Mouse (Mus musculus) embryonic facial prominence, embryonic 13.5 days (tissue): Measurements from ENCODE around the gene Tmem110. TPM values are rescaled to one million over a fixed set of nuclear protein-coding genes. Genes with fewer than 3 reads are reported as not detected.

ENCODE experiments used
- ATAC-seq: fragments of 200-750 bp; cut with Nextera tagmentation; 2 replicates; pipeline ENCODE4 v1.8.0; 2017; ENCODE audit warnings: low read depth; ENCODE audit not compliant: insufficient number of reproducible peaks, insufficient read depth, low FRiP score, low TSS enrichment
- H3K27ac ChIP-seq: fragments of 300-500 bp; sonication (generic); 2 replicates; pipeline ENCODE4 v1.5.1; 2015; ENCODE audit warnings: moderate library complexity, mild to moderate bottlenecking, inconsistent platforms
- H3K27me3 ChIP-seq: fragments of 300-500 bp; sonication (generic); 2 replicates; pipeline ENCODE4 v1.6.1; 2015; ENCODE audit warnings: mild to moderate bottlenecking, inconsistent platforms
- H3K36me3 ChIP-seq: fragments of 300-500 bp; sonication (generic); 2 replicates; pipeline ENCODE4 v1.6.1; 2015; ENCODE audit warnings: mild to moderate bottlenecking, inconsistent platforms
- H3K4me1 ChIP-seq: fragments of 300-500 bp; sonication (generic); 2 replicates; pipeline ENCODE4 v1.6.1; 2015; ENCODE audit warnings: inconsistent platforms
- H3K4me2 ChIP-seq: fragments of 300-500 bp; sonication (generic); 2 replicates; pipeline ENCODE4 v1.6.1; 2015; ENCODE audit warnings: moderate library complexity, mild to moderate bottlenecking, inconsistent platforms
- H3K4me3 ChIP-seq: fragments of 300-500 bp; sonication (generic); 2 replicates; pipeline ENCODE4 v1.5.1; 2015; ENCODE audit warnings: mild to moderate bottlenecking, inconsistent platforms
- H3K9ac ChIP-seq: fragments of 300-500 bp; sonication (generic); 2 replicates; pipeline ENCODE4 v1.6.1; 2015; ENCODE audit warnings: mild to moderate bottlenecking, inconsistent platforms
- H3K9me3 ChIP-seq: fragments of 300-500 bp; sonication (generic); 2 replicates; pipeline ENCODE4 v1.6.1; 2016; ENCODE audit warnings: inconsistent platforms
- whole genome bisulfite sequencing: fragments of 180-500 bp; shearing (Covaris S2); methylation state at CpG from one replicate; pipeline ENCODE4 v1.1.7; 2015; ENCODE audit warnings: mixed read lengths; 5-methylcytosine and 5-hydroxymethylcytosine counted together
- polyA plus RNA-seq: library from polyadenylated mRNA; unstranded; fragments of >200 nt; fragmentation: Nextera tagmentation; extraction: Ambion mirVana; gene quantifications from 2 replicates; pipeline ENCODE4 v1.2.1, GENCODE M21; 2015

Gene Tmem110
- polyA plus RNA-seq, 1 experiment from 2014 or later: 30.7 TPM

DNA sequence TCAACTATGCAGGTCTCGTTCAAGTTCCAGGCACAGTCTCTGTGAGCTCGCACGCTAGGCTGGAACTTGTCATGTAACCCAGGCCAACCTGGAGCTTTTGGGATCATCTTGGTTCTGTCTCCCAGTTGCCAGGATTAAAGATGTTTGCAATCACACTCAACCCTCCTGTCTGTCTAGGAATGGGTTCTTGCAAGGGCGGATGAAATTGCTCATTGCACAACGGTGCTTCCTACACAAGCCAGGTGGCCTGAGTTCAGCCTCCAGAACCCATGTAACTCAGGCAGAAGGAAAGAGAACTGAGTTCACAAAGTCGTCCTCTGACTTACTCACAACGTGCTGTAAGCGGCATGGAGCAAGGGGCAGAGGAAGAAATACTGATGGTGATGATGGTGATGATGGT lies 85.8 kb downstream of the Tmem110 start:
- Histone ChIP-seq H3K4me3 (no peak overlapping the region), H3K27ac (no peak overlapping the region), H3K4me2 (no peak overlapping the region), H3K9me3 (no peaks in the 10 kb centered on the region), H3K9ac (no peak overlapping the region), H3K27me3 (no peaks in the 10 kb centered on the region), H3K36me3 (no peaks in the 10 kb centered on the region), H3K4me1 (no peaks in the 10 kb centered on the region)
- 91% methylated on average over 8 of the region's 8 CpGs for WGBS
- no peak for ATAC-seq

DNA sequence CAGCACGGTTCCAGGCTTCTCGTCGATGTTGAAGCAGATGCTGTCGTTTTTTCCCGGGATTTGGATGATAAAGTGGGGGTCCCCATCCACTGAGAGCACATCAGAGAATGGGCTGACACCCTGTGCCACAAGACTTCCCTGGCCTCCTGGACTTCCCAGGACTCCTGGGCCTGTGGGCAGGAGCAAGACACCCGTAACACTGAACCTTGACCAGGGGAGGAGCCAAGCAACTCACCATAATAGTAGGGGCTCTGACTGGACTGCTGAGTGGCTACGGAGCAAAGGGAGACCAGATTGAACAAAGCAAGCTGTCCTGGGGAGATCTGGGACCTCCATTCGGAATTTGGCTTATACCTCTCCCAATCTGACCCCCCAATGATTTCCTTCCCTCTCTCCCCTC lies 87.3 kb downstream of the Tmem110 start:
- no peaks in the 10 kb centered on the region for H3K27me3 ChIP-seq
- H3K27ac ChIP-seq: no peak overlapping the region
- no peaks in the 10 kb centered on the region for H3K4me1 ChIP-seq
- 79% methylated on average over 8 of the region's 8 CpGs for WGBS
- no peak for ATAC-seq
- no peaks in the 10 kb centered on the region for H3K9me3 ChIP-seq
- H3K4me3 ChIP-seq: no peak overlapping the region
- no peak overlapping the region for H3K4me2 ChIP-seq
- H3K9ac ChIP-seq: no peak overlapping the region
- no peaks in the 10 kb centered on the region for H3K36me3 ChIP-seq

DNA sequence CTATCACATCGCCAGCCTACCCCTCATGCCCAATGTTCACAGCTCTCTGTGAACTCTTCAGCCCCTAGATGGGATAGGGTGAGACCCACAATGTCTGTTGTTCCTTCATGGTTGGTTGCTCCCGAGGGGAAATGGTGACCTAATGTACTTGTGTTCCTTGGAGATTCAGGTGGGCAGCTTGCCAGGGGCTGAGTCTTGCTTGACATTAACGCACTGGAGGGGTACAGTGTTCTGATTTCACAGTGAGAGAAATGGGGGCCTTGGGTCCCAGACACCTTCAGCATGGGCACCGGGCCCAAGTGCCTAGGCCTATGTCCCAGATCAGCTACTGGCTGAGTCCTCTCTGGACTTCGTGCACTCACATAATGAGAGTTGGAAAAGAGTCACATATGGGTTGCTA lies 88.0 kb downstream of the Tmem110 start:
- Histone ChIP-seq H3K4me3 (no peak overlapping the region), H3K27ac (no peak overlapping the region), H3K27me3 (no peaks in the 10 kb centered on the region), H3K36me3 (no peaks in the 10 kb centered on the region), H3K4me2 (no peak overlapping the region), H3K9ac (no peak overlapping the region), H3K9me3 (no peaks in the 10 kb centered on the region), H3K4me1 (no peaks in the 10 kb centered on the region)
- no peak for ATAC-seq
- 88% methylated on average over 5 of the region's 5 CpGs for WGBS

DNA sequence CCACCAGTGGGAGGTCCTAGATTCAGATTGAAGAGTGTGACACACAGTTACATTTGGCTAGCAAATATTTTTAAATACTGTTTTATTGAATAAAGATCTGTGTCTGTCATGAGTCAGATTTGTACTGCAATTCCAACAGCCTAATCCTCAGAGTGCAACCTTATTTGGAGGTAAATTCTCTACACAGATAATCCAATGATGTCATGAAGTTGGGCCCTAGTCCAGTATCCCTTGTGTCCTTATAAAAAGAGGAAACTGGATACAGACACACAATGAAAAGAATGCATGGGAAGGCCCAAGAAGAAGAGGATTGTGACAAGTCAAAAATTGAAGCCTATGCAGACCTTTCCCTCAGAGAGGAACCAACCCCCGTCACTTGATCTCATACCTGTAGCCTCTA lies 91.1 kb downstream of the Tmem110 start:
- no peak for ATAC-seq
- WGBS: 75% methylated on average over 1 of the region's 1 CpGs

DNA sequence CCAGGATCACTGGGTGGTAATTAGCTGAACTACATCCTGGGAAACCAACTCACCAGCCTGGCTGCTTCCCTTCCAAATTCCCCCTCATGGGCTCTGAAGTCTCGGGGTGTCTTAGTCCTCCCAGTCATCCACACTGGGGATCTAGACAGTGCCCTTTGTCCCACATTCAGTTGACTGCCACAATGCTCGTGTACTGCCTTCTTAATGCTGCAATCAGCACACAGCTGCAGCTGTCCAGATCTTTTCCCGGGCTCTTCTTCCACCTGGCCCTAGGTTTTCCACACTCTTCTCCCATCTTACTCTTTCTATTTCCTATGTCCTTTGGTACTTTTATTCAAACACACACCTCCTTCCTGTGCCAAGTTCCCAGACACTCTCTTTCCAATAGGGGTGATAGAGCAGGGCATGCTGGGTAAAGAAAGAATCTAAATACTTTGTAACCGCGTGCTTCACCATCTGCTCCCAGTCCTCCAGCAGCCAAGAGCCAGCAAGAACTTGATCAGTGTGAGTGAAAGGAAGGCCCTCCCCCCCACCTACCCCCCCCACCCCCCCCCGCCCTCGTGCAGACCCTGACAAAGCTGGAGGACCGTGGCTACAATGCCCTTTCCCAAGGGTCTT lies 96.8 kb downstream of the Tmem110 start:
- no peaks in the 10 kb centered on the region for H3K4me1 ChIP-seq
- WGBS: 59% methylated on average over 8 of the region's 8 CpGs
- no peak overlapping the region for H3K9ac ChIP-seq
- H3K27me3 ChIP-seq: no peaks in the 10 kb centered on the region
- H3K36me3 ChIP-seq: no peaks in the 10 kb centered on the region
- H3K4me2 ChIP-seq: no peak overlapping the region
- no peaks in the 10 kb centered on the region for H3K9me3 ChIP-seq
- no peak for ATAC-seq
- H3K4me3 ChIP-seq: no peak overlapping the region
- no peak overlapping the region for H3K27ac ChIP-seq

More for the DNA sequence above, 91.1 kb downstream of the Tmem110 start:
- no peaks in the 10 kb centered on the region for H3K4me1 ChIP-seq
- H3K9ac ChIP-seq: no peak overlapping the region
- no peak overlapping the region for H3K4me2 ChIP-seq
- H3K36me3 ChIP-seq: no peaks in the 10 kb centered on the region
- no peaks in the 10 kb centered on the region for H3K27me3 ChIP-seq
- no peak overlapping the region for H3K27ac ChIP-seq
- H3K9me3 ChIP-seq: no peaks in the 10 kb centered on the region
- no peak overlapping the region for H3K4me3 ChIP-seq

DNA sequence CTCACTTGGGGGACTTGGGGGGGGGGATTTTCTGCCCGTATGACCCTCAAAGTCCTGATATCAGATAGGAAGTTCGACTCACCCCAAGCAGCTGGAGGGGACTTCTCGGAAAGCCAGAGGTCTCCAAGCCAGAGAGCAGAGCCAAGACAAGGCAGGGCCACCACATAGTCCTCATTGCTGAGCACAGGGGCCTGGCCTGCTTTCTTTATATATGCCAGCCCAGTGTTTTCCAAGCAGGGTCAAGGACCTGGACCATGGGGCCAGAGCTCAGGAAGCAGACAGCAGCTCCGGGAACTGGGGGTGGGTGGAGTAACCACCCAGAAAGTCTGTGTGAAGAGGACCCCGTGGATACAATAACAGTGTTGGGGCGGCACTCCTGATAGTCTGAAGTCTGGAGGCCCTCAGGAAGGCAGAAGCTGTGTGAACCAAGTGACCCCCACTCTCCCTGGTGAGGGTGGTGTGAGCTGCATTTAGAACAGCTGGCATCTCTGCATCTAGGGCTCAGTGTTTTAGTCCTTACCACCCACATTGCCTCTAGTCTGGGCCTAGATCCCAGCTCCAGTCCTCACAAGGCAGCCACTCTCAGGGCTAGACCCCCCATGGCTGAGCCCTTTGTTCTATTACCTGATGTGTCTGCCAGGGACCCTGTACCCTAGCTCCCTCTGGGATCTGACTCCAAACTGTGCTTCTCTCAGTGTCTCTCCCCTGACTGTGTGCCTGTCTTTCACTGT lies 98.2 kb downstream of the Tmem110 start, which contains the start of gene Itih3:
Gene Itih3, minus strand, starts transcription at position 386 of the 731 bp plus-strand sequence.
- no peak within 1 kb of the TSS for H3K4me2 ChIP-seq
- H3K27me3 ChIP-seq: no peaks in the 10 kb centered on the region
- H3K9me3 ChIP-seq: no peaks in the 10 kb centered on the region
- 64% methylated on average over 6 of the region's 6 CpGs for WGBS
- H3K27ac ChIP-seq: no peak within 1 kb of the TSS
- no peaks in the 10 kb centered on the region for H3K36me3 ChIP-seq
- no peak within 1 kb of the TSS for H3K4me3 ChIP-seq
- no peaks in the 10 kb centered on the region for H3K4me1 ChIP-seq
- no peak within 1 kb of the TSS for H3K9ac ChIP-seq
- ATAC-seq: no peak

DNA sequence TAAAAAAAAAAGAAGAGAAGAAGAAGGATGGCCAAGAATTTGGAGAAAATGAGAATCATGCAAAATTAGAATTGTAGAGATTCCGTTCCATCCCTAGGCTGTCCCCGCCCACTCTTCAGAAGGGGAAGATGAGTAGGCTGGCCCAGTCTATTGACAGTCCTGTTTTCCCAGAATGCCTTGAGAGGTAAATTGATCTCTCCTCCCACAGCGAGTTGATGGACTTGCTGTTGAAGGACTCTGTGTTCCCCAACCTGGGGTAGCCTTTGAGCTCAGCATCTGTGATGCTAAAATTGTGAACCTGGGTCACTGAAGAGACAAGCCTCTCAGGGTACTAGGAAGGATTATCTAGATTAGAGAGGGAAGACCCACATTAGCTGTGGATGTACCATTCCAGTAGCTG lies 100.1 kb downstream of the Tmem110 start:
- Histone ChIP-seq H3K9me3 (no peaks in the 10 kb centered on the region), H3K36me3 (no peaks in the 10 kb centered on the region), H3K4me1 (no peaks in the 10 kb centered on the region), H3K27me3 (no peaks in the 10 kb centered on the region), H3K9ac (no peak overlapping the region), H3K27ac (no peak overlapping the region), H3K4me2 (no peak overlapping the region), H3K4me3 (no peak overlapping the region)
- 75% methylated on average over 3 of the region's 3 CpGs for WGBS
- no peak for ATAC-seq

Other genes with a start within 250 kb of the Tmem110 start
- 50.9 and 52.0 TPM in 2 replicates for gene Prkcd, start 199.4 kb upstream of the Tmem110 start, polyA plus RNA-seq
- 21.5 and 21.6 TPM in 2 replicates for gene Rft1, start 171.2 kb upstream of the Tmem110 start, polyA plus RNA-seq
- 14.7 and 17.6 TPM in 2 replicates for gene Sfmbt1, start 110.7 kb upstream of the Tmem110 start, polyA plus RNA-seq
- gene Mustn1, start 53.6 kb downstream of the Tmem110 start, polyA plus RNA-seq: 2.3 and 2.4 TPM in 2 replicates
- 2.2 TPM in 1 of 2 replicates, not detected in the other for gene Itih4, start 60.9 kb downstream of the Tmem110 start, polyA plus RNA-seq
- gene Itih3, start 98.2 kb downstream of the Tmem110 start, polyA plus RNA-seq: 5.5 TPM in 1 of 2 replicates, not detected in the other
- 0.65 TPM in 1 of 2 replicates, not detected in the other for gene Itih1, start 117.7 kb downstream of the Tmem110 start, polyA plus RNA-seq
- gene Nek4, start 125.8 kb downstream of the Tmem110 start, polyA plus RNA-seq: 15.3 TPM in 2 replicates
- gene Glt8d1, start 175.8 kb downstream of the Tmem110 start, polyA plus RNA-seq: 65.2 and 69.2 TPM in 2 replicates
- 409 and 417 TPM in 2 replicates for gene Spcs1, start 176.1 kb downstream of the Tmem110 start, polyA plus RNA-seq
- gene Pbrm1, start 193.5 kb downstream of the Tmem110 start, polyA plus RNA-seq: 138 and 145 TPM in 2 replicates
- gene Gnl3, start 193.6 kb downstream of the Tmem110 start, polyA plus RNA-seq: 125 and 128 TPM in 2 replicates